Mouse (Mus musculus): ENCODE results near the gene Timp1. TPM values are rescaled to one million over a fixed set of nuclear protein-coding genes. Genes with fewer than 3 reads are reported as not detected.

The Timp1 gene
- polyA plus RNA-seq, 1 experiment from 2014 or later = 62.8 TPM

DNA sequence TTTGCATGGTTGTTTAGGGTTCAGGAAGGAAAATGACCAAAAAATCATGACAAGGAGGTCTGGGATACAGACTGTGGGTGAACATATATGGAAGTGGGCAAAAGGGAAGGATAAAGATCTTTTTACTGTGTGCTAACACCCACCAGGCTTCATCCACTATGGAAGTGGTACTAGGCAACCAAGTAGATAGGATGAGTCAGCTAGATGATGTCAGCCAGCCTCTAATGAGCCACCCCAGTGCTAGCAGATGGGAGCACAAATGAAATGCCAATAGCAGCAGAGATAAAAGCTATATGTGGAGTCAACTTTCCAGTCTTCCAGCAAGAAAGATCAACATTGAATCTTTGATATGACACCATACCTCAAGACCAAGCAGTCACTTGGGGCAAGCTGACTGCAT is 45.1 kb downstream of the Timp1 start:
- no peak overlapping the region for H3K27ac ChIP-seq (replicated peaks; ENCODE audit: low read depth, low read length)
- H3K4me3 ChIP-seq (ENCODE audit: low read depth, low read length) = no peak overlapping the region
- H3K9ac ChIP-seq (ENCODE audit: low read depth, low read length) = no peak overlapping the region
- no peak for ATAC-seq (ENCODE audit: low read depth)
- no peaks in the 10 kb centered on the region for H3K9me3 ChIP-seq (ENCODE audit: control insufficient read depth, low read length)
- H3K27me3 ChIP-seq (replicated peaks; ENCODE audit: control insufficient read depth, insufficient read depth, low read length) = 0 out of 2 replicates have a peak, but pooled peaks cover 2% of the 10 kb centered on the region
- H3K4me1 ChIP-seq (ENCODE audit: control insufficient read depth, insufficient read depth, low read length) = no peaks in the 10 kb centered on the region
- H3K36me3 ChIP-seq (ENCODE audit: control insufficient read depth, insufficient read depth, low read length) = no peaks in the 10 kb centered on the region
- DNase-seq (ENCODE audit: low spot score) = no peak
- no peak overlapping the region for H3K4me2 ChIP-seq (ENCODE audit: low read depth, low read length)

DNA sequence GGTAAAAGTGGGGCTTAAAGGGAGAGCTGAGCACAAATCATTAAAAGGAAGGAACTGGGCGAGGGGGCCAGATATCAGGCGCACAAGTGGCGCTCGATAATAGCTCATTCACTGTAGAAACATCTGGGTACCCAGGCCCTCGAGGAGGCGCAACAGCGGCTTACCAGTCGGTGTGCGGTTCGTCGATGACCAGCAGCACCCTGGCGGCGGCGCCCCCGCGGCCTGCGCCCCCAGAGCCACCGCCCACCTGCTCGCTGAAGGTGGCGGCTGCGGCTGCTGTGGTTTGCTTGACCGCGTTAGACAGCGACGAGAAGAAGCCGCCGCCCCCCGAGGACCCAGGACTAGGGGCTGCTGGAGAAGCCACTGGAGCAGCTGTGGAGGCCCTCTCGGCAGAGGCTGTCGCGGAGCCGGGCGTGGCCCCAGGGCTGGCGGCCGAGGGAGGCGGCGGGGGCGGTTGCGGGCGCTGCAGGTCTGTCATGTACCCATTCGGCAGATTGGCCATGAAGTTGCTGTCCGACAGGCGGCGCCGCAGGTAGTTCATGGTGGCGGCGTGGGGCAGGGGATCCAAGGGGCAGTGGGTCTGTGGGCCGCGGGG is 50.4 kb downstream of the Timp1 start:
- no peaks in the 10 kb centered on the region for H3K9me3 ChIP-seq (ENCODE audit: control insufficient read depth, low read length)
- no peak overlapping the region for H3K27ac ChIP-seq (replicated peaks; ENCODE audit: low read depth, low read length)
- peak overlapping the region; percentile 52 for H3K9ac ChIP-seq (ENCODE audit: low read depth, low read length)
- no peaks in the 10 kb centered on the region for H3K4me1 ChIP-seq (ENCODE audit: control insufficient read depth, insufficient read depth, low read length)
- 19% methylated on average over 17 of the region's 49 CpGs for WGBS
- H3K27me3 ChIP-seq (replicated peaks; ENCODE audit: control insufficient read depth, insufficient read depth, low read length) = 0 out of 2 replicates have a peak, but pooled peaks cover 2% of the 10 kb centered on the region
- peak overlapping the region; percentile 40 for H3K4me3 ChIP-seq (ENCODE audit: low read depth, low read length)
- H3K36me3 ChIP-seq (ENCODE audit: control insufficient read depth, insufficient read depth, low read length) = no peaks in the 10 kb centered on the region
- DNase-seq (ENCODE audit: low spot score) = no peak
- peak overlapping the region; percentile 76 for H3K4me2 ChIP-seq (ENCODE audit: low read depth, low read length)
- ATAC-seq (ENCODE audit: low read depth) = peak; percentile 70

DNA sequence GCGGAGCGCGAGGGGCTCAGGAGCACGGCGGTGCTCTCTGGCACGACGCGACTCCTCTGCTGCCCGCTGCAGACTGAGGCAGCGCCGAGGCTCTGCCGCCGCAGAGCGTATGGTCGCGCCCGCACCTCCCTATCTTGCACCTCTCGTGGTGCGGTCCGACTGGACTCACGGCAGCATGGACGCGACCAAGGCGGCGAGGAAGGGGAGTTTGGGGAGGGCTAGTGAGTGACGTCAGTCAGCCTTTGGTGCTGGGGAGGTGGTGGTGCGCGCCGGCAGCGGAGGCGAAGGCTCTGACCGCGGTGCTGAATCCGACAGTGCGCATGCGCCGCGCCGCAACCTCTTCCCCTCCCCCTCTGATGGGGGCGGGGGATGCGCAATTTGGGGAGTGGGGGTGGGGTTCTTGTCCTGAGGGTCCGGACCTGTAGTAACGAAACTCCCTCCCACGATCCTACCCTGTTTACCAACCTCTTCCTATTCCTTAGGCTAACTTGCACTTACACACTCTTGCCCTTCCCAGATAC is 50.9 kb downstream of the Timp1 start, which contains the start of gene Syn1:
Syn1 (minus strand) TSS at position 161 of the 521 bp plus-strand sequence.
- ATAC-seq (ENCODE audit: low read depth) (peak; percentile 97), DNase-seq (ENCODE audit: low spot score) (peak; percentile 94)
- H3K9ac ChIP-seq (ENCODE audit: low read depth, low read length) = peak within 1 kb of the TSS; percentile 52
- 11% methylated on average over 4 of the region's 44 CpGs for WGBS
- 0 out of 2 replicates have a peak, but pooled peaks cover 2% of the 10 kb centered on the region for H3K27me3 ChIP-seq (replicated peaks; ENCODE audit: control insufficient read depth, insufficient read depth, low read length)
- H3K36me3 ChIP-seq (ENCODE audit: control insufficient read depth, insufficient read depth, low read length) = no peaks in the 10 kb centered on the region
- no peak within 1 kb of the TSS for H3K27ac ChIP-seq (replicated peaks; ENCODE audit: low read depth, low read length)
- H3K9me3 ChIP-seq (ENCODE audit: control insufficient read depth, low read length) = no peaks in the 10 kb centered on the region
- H3K4me1 ChIP-seq (ENCODE audit: control insufficient read depth, insufficient read depth, low read length) = no peaks in the 10 kb centered on the region
- peak within 1 kb of the TSS; percentile 76 for H3K4me2 ChIP-seq (ENCODE audit: low read depth, low read length)
- peak within 1 kb of the TSS; percentile 40 for H3K4me3 ChIP-seq (ENCODE audit: low read depth, low read length)

DNA sequence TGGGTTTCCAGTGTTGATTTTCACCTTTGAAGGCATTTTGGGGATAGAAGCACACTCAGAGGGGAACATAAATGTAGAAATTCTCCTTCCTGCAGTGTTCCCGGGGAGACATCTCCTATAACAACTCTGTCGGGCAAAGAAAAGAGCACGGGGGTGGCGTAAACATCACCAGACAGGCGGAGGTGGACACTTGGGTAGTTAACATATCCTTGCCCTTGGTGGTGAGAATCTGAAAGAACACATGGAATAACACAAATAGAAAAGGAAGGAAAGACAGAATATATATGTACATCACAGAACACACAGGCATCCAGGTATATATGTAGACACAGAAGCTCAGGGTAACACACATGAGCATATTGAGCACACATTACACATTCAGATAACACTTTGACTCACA is 51.4 kb downstream of the Timp1 start:
- ATAC-seq (ENCODE audit: low read depth) = no peak
- 43% methylated on average over 5 of the region's 5 CpGs for WGBS
- 0 out of 2 replicates have a peak, but pooled peaks cover 2% of the 10 kb centered on the region for H3K27me3 ChIP-seq (replicated peaks; ENCODE audit: control insufficient read depth, insufficient read depth, low read length)
- H3K4me3 ChIP-seq (ENCODE audit: low read depth, low read length) = peak overlapping the region; percentile 40; the same call in 1 of the 2 replicates
- no peaks in the 10 kb centered on the region for H3K4me1 ChIP-seq (ENCODE audit: control insufficient read depth, insufficient read depth, low read length)
- no peak for DNase-seq (ENCODE audit: low spot score)
- H3K36me3 ChIP-seq (ENCODE audit: control insufficient read depth, insufficient read depth, low read length) = no peaks in the 10 kb centered on the region
- no peak overlapping the region for H3K27ac ChIP-seq (replicated peaks; ENCODE audit: low read depth, low read length)
- H3K9ac ChIP-seq (ENCODE audit: low read depth, low read length) = no peak overlapping the region
- H3K4me2 ChIP-seq (ENCODE audit: low read depth, low read length) = peak overlapping the region; percentile 76; the same call in 1 of the 2 replicates
- H3K9me3 ChIP-seq (ENCODE audit: control insufficient read depth, low read length) = no peaks in the 10 kb centered on the region

DNA sequence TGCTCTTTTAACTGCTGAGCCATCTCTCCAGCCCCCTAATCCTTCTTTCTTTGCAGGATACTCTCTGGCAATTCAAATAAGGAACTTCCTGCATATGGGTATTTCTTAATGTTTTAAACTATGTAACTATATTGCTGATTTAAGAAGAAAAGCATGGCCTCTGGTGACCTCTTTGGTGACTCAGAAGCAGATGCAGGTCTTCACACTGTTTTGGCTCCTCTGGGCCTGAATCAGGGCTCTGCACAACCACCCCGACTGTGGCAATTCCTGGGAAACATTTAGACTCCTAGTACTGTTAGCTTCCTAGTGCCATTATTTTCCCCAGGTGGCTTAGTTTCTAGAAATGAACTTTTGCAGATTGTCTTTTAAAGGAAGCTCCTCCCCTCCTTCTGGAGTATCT is 53.5 kb downstream of the Timp1 start:
- DNase-seq (ENCODE audit: low spot score) = no peak
- no peaks in the 10 kb centered on the region for H3K36me3 ChIP-seq (ENCODE audit: control insufficient read depth, insufficient read depth, low read length)
- H3K4me3 ChIP-seq (ENCODE audit: low read depth, low read length) = no peak overlapping the region
- H3K9ac ChIP-seq (ENCODE audit: low read depth, low read length) = no peak overlapping the region
- no peak for ATAC-seq (ENCODE audit: low read depth)
- no peaks in the 10 kb centered on the region for H3K9me3 ChIP-seq (ENCODE audit: control insufficient read depth, low read length)
- H3K4me2 ChIP-seq (ENCODE audit: low read depth, low read length) = no peak overlapping the region
- H3K27ac ChIP-seq (replicated peaks; ENCODE audit: low read depth, low read length) = no peak overlapping the region
- 55% methylated on average over 1 of the region's 1 CpGs for WGBS
- H3K27me3 ChIP-seq (replicated peaks; ENCODE audit: control insufficient read depth, insufficient read depth, low read length) = 0 out of 2 replicates have a peak, but pooled peaks cover 2% of the 10 kb centered on the region
- no peaks in the 10 kb centered on the region for H3K4me1 ChIP-seq (ENCODE audit: control insufficient read depth, insufficient read depth, low read length)

Small RNA genes lying within 50 kb of the gene (microRNA-seq; reads per million reads assigned to microRNA genes)
- gene Gm24824 (ENCODE audit: borderline number of aligned reads) = not detected
- gene Mir5617 (ENCODE audit: borderline number of aligned reads) = not detected

Other genes with a start within 250 kb of the Timp1 start
- 165 and 192 TPM in 2 replicates for gene Uba1, start 211.8 kb upstream of the Timp1 start, polyA plus RNA-seq (2014; fragmentation: Nextera tagmentation; extraction: Ambion mirVana)
- gene Cdk16, start 182.2 kb upstream of the Timp1 start, polyA plus RNA-seq (2014; fragmentation: Nextera tagmentation; extraction: Ambion mirVana) = 97.5 and 97.7 TPM in 2 replicates
- gene Usp11, start 166.3 kb upstream of the Timp1 start, polyA plus RNA-seq (2014; fragmentation: Nextera tagmentation; extraction: Ambion mirVana) = 46.4 and 49.5 TPM in 2 replicates
- 91.1 and 95.0 TPM in 2 replicates for gene Araf, start 72.4 kb upstream of the Timp1 start, polyA plus RNA-seq (2014; fragmentation: Nextera tagmentation; extraction: Ambion mirVana)
- gene Syn1, start 50.8 kb downstream of the Timp1 start, polyA plus RNA-seq (2014; fragmentation: Nextera tagmentation; extraction: Ambion mirVana) = 4.5 and 5.2 TPM in 2 replicates
- 7.5 TPM in 2 replicates for gene Cfp, start 61.4 kb downstream of the Timp1 start, polyA plus RNA-seq (2014; fragmentation: Nextera tagmentation; extraction: Ambion mirVana)
- 6.5 and 7.8 TPM in 2 replicates for gene Elk1, start 80.4 kb downstream of the Timp1 start, polyA plus RNA-seq (2014; fragmentation: Nextera tagmentation; extraction: Ambion mirVana)
- 45.9 and 47.6 TPM in 2 replicates for gene Uxt, start 91.9 kb downstream of the Timp1 start, polyA plus RNA-seq (2014; fragmentation: Nextera tagmentation; extraction: Ambion mirVana)
- gene Zfp182, start 192.2 kb downstream of the Timp1 start, polyA plus RNA-seq (2014; fragmentation: Nextera tagmentation; extraction: Ambion mirVana) = 5.7 TPM in 2 replicates
- not detected in 2 replicates for gene Spaca5, start 198.2 kb downstream of the Timp1 start, polyA plus RNA-seq (2014; fragmentation: Nextera tagmentation; extraction: Ambion mirVana)
- 2.2 and 2.5 TPM in 2 replicates for gene Zfp300, start 219.4 kb downstream of the Timp1 start, polyA plus RNA-seq (2014; fragmentation: Nextera tagmentation; extraction: Ambion mirVana)
- gene Ssxa1, start 245.7 kb downstream of the Timp1 start, polyA plus RNA-seq (2014; fragmentation: Nextera tagmentation; extraction: Ambion mirVana) = not detected in 2 replicates

All from embryonic facial prominence, embryonic 14.5 days (tissue).